Mouse (Mus musculus) MEL (cell line): ENCODE measurements around the gene Dcaf17.

Source experiments
- CTCF ChIP-seq, 3 experiments: IDR thresholded peaks in 2 of 3; conservative IDR thresholded peaks in 1 of 3; 2 replicates each; pipeline ENCODE4 v1.5.1; 2011 to 2012; ENCODE audit warnings: low read length in 3 of 3, low read depth in 2 of 3, mild to moderate bottlenecking in 2 of 3, improper control_type of control experiment in 1 of 3, inconsistent platforms in 1 of 3, mixed read lengths in 1 of 3, moderate library complexity in 1 of 3; ENCODE audit not compliant: control insufficient read depth in 1 of 3, insufficient read depth in 1 of 3, poor library complexity in 1 of 3, severe bottlenecking in 1 of 3
- E2F4 ChIP-seq: IDR thresholded peaks from 2 replicates; pipeline ENCODE4 v1.6.1; 2011; ENCODE audit warnings: low read depth, low read length, improper control_type of control experiment, borderline replicate concordance
- POLR2A ChIP-seq, 2 experiments: IDR thresholded peaks; 2 replicates each; pipeline ENCODE4 v1.6.1; 2011 to 2012; ENCODE audit warnings: low read length in 2 of 2, mild to moderate bottlenecking in 2 of 2, control low read depth in 1 of 2, improper control_type of control experiment in 1 of 2, low read depth in 1 of 2, moderate library complexity in 1 of 2; ENCODE audit not compliant: control insufficient read depth in 1 of 2, insufficient read depth in 1 of 2, poor library complexity in 1 of 2
- POLR2AphosphoS5 ChIP-seq: IDR thresholded peaks from 2 replicates; pipeline ENCODE4 v1.6.1; 2012; ENCODE audit warnings: low read depth, borderline replicate concordance, mild to moderate bottlenecking, inconsistent platforms, low read length, moderate library complexity, mixed read lengths

GRCm38 (mm10) chr2:71023986-71024385 is 31.1 kb upstream of the Dcaf17 start:
- TF ChIP-seq POLR2A (IDR thresholded peaks at IDR 0.05; ENCODE audit: control insufficient read depth in 1 of 2, insufficient read depth in 1 of 2, low read depth in 1 of 2, low read length in 2 of 2, poor library complexity in 1 of 2) (no peak), E2F4 (no peak), POLR2AphosphoS5 (no peak), CTCF (IDR thresholded peaks at IDR 0.05 in 2 of 3, conservative IDR thresholded peaks at IDR 0.05 in 1 of 3; ENCODE audit: control insufficient read depth in 1 of 3, insufficient read depth in 1 of 3, low read depth in 2 of 3, low read length in 3 of 3, poor library complexity in 1 of 3, severe bottlenecking in 1 of 3) (no peak)
